Mouse (Mus musculus) erythroblast, embryonic 14.5 days (primary cell): ENCODE results near the gene Ep300. TPM values are rescaled to one million over a fixed set of nuclear protein-coding genes. Genes with fewer than 3 reads are reported as not detected.

Source experiments
- H3K27me3 ChIP-seq: 2 replicates; pipeline ENCODE4 v1.6.1; 2012; ENCODE audit warnings: inconsistent platforms; ENCODE audit not compliant: control insufficient read depth
- H3K36me3 ChIP-seq: 2 replicates; pipeline ENCODE4 v1.6.1; 2012; ENCODE audit warnings: mild to moderate bottlenecking, inconsistent platforms; ENCODE audit not compliant: control insufficient read depth
- H3K4me1 ChIP-seq: 2 replicates; pipeline ENCODE4 v1.6.1; 2012; ENCODE audit warnings: inconsistent platforms; ENCODE audit not compliant: control insufficient read depth
- H3K4me3 ChIP-seq: replicated peaks from 2 replicates; pipeline ENCODE3; 2012; ENCODE audit warnings: moderate library complexity, mild to moderate bottlenecking, inconsistent platforms
- H3K9me3 ChIP-seq: 2 replicates; pipeline ENCODE4 v1.6.1; 2012; ENCODE audit warnings: low read length, inconsistent platforms, mixed read lengths; ENCODE audit not compliant: control insufficient read depth
- GATA1 ChIP-seq: IDR thresholded peaks from 2 replicates; pipeline ENCODE4 v1.6.1; 2012; ENCODE audit warnings: low read length, inconsistent platforms, mixed read lengths
- TAL1 ChIP-seq: IDR thresholded peaks from 3 replicates; pipeline ENCODE4 v1.6.1; 2012; ENCODE audit warnings: low read length, inconsistent platforms, mixed read lengths
- polyA plus RNA-seq: library from polyadenylated mRNA; stranded (reverse); fragments of >175 nt; gene quantifications from 2 replicates; pipeline ENCODE4 v1.2.3, GENCODE M21; 2012

The Ep300 gene
- polyA plus RNA-seq: 2.2 and 2.4 TPM in 2 replicates

DNA sequence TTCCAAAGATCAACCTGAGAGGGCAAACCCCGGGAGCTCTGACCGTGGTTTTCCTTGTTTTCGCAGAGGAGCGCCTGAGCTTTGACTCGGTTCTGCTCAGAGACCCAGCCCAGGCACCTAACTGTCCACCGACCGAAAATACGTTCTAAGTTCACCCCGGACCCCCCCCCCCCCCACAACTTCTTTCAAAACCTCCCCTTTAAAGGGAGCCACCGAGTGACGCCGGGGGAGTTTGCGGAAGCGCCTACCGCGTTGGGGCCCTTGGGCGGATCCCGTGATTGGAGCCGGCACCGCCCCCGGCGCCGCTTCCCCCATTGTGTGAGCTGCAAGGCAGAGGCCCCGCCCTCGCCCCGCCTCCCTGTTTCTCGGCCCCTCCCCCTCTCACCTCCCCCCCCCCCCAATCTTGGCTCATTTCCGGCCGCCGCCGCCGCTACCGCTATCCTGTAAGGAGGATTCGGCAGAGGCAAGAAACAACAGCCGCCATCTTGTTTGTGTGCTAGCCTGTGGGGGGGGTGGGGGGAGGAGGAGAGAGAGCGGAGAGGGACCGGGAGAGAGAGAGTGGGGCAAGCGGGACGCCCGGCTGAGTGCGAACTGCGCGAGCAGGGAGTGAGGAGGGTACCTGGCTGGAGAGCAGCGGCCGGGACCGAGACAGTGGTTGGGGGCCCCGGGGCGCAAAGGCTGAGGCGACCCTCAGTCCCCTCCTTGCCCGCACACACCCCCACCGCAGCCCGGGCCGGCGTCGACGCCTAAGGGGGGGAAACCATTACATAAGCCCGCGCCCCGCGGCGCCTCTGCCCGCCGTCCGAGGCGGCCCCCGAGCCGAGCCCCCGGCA lies at the start of gene Ep300:
Gene Ep300 (plus strand): TSS at position 439 of the 833 bp plus-strand sequence.
- peak within 1 kb of the TSS; percentile 100 for H3K4me3 ChIP-seq
- no peak for TF ChIP-seq GATA1
- TF ChIP-seq TAL1: no peak
- no peaks in the 10 kb centered on the region for H3K27me3 ChIP-seq
- H3K36me3 ChIP-seq: peaks cover 30% of the 10 kb centered on the region
- no peaks in the 10 kb centered on the region for H3K9me3 ChIP-seq
- peaks cover 47% of the 10 kb centered on the region for H3K4me1 ChIP-seq

DNA sequence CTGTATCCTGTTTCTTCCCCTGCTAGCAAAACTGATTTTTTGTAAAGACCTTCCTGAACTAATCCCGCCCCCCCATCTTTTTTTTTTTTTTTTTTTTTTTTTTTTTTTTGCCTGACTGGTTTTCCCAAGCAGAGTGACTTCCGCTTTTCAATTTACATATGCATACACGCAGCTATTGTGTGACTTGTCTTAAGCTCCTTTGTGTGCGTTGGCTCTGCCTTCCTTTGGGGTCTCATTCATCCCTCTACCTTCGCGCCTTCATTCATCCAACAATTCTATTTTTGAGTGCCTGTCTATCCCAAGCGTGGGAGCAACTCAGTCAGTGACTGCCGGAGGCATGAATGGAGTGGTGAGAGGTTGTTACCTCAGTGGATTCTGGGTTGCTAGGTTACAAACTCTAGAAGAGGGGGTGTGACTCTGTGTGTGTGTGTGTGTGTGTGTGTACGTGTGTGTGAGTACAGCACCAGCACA lies 49.2 kb upstream of the Ep300 start:
- TF ChIP-seq GATA1 (no peak), TAL1 (no peak)
- peaks cover 45% of the 10 kb centered on the region for H3K4me1 ChIP-seq
- H3K4me3 ChIP-seq: no peak overlapping the region

DNA sequence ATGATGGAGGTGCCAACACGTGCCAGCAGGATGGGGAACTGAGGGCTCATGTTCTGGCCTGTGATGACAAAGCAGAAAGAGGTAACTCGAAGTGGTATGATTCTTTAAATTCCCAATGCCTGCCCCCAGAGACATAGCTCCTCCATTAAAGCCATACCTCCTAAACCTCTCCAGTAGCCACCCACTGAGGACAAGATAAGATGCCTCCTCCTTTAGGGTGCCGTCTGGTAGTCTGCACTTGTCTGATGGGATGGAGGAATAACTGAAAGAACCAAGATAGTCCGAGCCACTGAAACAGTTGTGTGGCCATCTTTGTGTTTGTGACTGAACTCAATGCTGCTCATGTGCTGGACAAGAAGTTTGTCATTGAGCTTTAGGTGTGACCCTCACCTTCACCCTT lies 47.0 kb upstream of the Ep300 start:
- TF ChIP-seq TAL1: no peak
- no peak for TF ChIP-seq GATA1
- H3K36me3 ChIP-seq: no peaks in the 10 kb centered on the region
- H3K27me3 ChIP-seq: no peaks in the 10 kb centered on the region

More for the DNA sequence above, 49.2 kb upstream of the Ep300 start:
- Histone ChIP-seq H3K36me3 (no peaks in the 10 kb centered on the region), H3K9me3 (no peaks in the 10 kb centered on the region), H3K27me3 (no peaks in the 10 kb centered on the region)

DNA sequence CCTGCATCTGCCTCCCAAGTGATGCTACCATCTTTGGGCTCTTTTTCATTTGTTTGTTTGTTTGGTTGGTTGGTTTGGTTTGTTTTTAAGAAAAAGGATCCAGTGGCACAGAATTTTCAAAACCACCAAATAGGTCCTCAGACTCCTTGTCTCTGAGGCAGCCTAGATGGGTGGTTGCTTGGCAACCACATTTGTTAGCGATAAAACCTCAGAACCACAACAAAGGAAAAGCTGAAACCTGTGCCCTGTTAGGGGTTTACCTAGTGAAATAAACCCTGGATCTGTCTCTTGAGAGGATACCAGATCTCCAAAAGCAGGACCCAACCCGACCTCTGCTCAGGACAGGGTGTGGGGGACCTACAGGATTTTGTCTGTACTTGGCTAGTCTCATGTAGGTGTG lies 45.6 kb upstream of the Ep300 start:
- H3K4me1 ChIP-seq: peaks cover 22% of the 10 kb centered on the region
- H3K27me3 ChIP-seq: no peaks in the 10 kb centered on the region
- H3K4me3 ChIP-seq: no peak overlapping the region
- TF ChIP-seq TAL1: no peak
- no peak for TF ChIP-seq GATA1
- H3K9me3 ChIP-seq: no peaks in the 10 kb centered on the region; the same call in 1 of the 2 replicates
- no peaks in the 10 kb centered on the region for H3K36me3 ChIP-seq

More for the DNA sequence above, 47.0 kb upstream of the Ep300 start:
- H3K4me3 ChIP-seq: no peak overlapping the region
- H3K9me3 ChIP-seq: no peaks in the 10 kb centered on the region; the same call in 1 of the 2 replicates
- peaks cover 29% of the 10 kb centered on the region for H3K4me1 ChIP-seq

DNA sequence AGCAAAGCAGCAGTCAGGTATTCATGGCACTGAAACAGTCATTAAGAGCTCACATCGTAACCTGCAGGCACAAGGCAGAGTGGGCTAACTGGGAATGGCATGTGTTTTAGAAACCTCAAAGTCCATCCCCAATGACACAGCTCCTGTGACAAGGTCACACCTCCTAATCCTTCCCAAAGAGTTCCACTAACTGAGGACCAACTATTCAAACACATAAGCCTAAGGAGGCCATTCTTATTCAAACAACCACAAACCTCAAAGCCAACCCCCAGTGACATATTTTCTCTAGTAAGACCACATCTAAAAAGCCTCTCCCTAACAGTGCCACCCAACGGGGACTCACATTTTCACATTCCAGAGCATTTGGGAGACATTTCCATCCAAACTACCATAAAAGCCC lies 40.2 kb upstream of the Ep300 start:
- Histone ChIP-seq H3K36me3 (no peaks in the 10 kb centered on the region), H3K4me1 (peaks cover 3% of the 10 kb centered on the region), H3K9me3 (peaks cover 4% of the 10 kb centered on the region), H3K27me3 (no peaks in the 10 kb centered on the region), H3K4me3 (no peak overlapping the region)
- no peak for TF ChIP-seq TAL1
- no peak for TF ChIP-seq GATA1

DNA sequence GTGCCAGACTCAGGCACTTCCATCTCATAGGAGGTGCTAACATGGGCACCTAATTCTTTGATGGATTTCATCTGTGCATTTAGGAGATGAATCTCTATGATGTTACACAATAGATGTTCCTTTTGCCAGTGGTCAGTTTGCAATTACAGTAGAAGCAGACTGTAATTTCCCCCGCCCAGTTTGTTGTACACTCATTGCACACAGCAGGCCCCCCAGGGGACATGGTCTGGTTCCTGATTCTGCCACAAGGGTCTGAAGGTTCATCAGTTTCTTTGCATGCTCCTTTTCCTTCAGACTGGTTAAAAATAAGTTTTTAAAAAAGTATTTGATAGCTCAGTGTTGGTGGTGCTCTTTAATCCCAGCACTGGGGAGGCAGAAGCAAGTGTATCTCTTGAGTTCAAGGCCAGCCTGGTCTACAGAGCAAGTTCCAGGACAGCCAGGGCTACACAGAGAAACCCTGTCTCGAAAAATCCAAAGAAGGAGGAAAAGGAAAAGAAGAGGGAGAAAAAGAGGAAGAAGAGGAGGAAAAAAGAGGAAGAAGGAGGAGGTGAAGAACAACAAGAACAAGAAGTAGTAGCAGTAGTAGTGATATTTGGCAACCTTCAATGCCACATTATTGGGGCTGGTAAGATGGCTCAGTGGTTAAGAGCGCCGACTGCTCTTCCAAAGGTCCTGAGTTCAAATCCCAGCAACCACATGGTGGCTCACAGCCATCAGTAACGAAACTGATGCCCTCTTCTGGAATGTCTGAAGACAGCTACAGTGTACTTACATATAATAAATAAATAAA lies 39.6 kb upstream of the Ep300 start:
- H3K27me3 ChIP-seq: no peaks in the 10 kb centered on the region
- no peaks in the 10 kb centered on the region for H3K36me3 ChIP-seq
- H3K4me3 ChIP-seq: no peak overlapping the region
- TF ChIP-seq GATA1 (no peak), TAL1 (no peak)
- peaks cover 3% of the 10 kb centered on the region for H3K4me1 ChIP-seq
- peaks cover 4% of the 10 kb centered on the region for H3K9me3 ChIP-seq

DNA sequence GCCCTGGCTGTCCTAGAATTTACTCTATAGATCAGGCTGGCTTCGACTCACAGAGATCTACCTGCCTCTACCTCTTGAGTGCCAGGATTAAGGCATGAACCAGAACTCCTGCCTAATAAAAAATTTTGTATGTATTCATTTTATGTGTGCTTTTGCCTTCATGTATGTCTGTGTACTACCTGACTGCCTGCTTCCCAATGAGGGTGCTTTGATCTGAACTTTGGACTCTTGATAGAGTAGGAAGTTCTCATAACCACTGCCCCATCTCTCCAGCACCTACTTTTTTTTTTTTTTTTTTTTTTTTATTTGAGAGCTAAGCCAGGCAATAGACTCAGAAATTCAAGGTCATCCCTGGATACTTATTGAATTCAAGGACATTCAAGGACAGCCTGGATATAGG lies 31.7 kb upstream of the Ep300 start:
- no peaks in the 10 kb centered on the region for H3K9me3 ChIP-seq
- no peaks in the 10 kb centered on the region for H3K36me3 ChIP-seq
- H3K4me3 ChIP-seq: no peak overlapping the region
- no peak for TF ChIP-seq TAL1
- TF ChIP-seq GATA1: no peak
- H3K27me3 ChIP-seq: no peaks in the 10 kb centered on the region
- peaks cover 9% of the 10 kb centered on the region for H3K4me1 ChIP-seq

DNA sequence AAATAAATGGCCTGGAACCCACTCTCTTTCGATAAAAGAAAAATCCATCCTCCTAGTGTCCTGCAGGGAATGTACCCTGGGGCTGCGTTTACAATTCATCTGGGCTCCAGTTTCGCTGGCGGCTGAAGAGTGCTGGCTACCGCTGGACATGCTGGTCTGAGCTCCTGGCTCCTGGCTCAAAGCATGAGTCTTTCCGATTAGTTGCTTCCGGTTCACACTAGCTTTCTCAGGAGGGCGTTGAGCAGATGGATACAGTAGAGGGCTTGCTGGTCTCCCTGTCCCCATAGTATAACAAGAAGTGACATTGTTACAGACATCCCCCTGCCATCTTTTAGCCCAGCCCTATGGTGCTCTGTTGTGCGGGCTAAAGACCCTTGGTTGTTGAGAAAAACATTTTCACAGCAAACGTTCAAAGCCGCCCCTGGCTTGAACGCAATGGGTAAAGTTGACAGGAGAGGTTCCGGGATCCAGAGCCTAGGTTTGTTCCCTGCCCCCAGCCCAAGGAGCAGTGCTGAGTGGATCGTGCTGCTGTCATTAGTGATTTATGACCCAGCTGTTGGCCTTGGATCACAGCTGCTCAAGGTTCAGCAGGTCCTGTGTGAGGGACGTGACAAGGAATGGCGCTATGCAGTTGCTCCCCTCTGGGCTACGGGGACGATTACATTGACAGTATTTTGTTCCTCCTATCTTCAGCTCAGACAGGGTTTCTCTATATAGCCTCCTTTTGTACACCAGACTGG lies 30.4 kb upstream of the Ep300 start:
- H3K27me3 ChIP-seq: no peaks in the 10 kb centered on the region
- H3K9me3 ChIP-seq: no peaks in the 10 kb centered on the region
- no peaks in the 10 kb centered on the region for H3K36me3 ChIP-seq
- H3K4me1 ChIP-seq: peaks cover 9% of the 10 kb centered on the region
- no peak overlapping the region for H3K4me3 ChIP-seq
- no peak for TF ChIP-seq TAL1
- no peak for TF ChIP-seq GATA1

DNA sequence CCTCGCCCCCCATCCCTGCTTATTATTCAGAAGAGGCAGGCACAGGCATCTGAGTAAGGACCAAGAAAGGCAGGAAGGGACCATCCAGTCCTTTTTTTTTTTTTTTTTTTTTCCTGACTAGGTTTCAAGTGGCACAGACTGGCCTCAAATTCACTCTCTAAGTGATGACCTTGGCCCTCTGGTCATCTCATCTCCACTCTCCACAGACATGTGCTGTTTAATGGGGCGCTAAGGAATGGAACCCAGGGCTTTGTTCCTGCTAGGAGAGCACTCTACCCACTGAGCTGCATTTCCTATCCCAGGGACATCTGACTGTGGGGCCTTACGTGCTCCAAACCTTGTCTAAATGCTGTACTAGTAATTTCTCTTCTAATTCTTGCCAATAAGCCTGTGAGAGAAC lies 29.2 kb upstream of the Ep300 start:
- no peak for TF ChIP-seq GATA1
- H3K27me3 ChIP-seq: no peaks in the 10 kb centered on the region
- no peaks in the 10 kb centered on the region for H3K9me3 ChIP-seq

More for the DNA sequence above, 29.2 kb upstream of the Ep300 start:
- Histone ChIP-seq H3K4me1 (peaks cover 9% of the 10 kb centered on the region), H3K4me3 (no peak overlapping the region), H3K36me3 (no peaks in the 10 kb centered on the region)
